Mouse (Mus musculus) macrophage (primary cell): ENCODE results near the gene Fcrls. TPM values are rescaled to one million over a fixed set of nuclear protein-coding genes. Genes with fewer than 3 reads are reported as not detected.

Experiments
- polyA plus RNA-seq: library from polyadenylated mRNA; stranded (reverse); fragments of 250-400 nt; gene quantifications from 3 replicates; pipeline ENCODE4 v1.2.4, GENCODE M21; 2018; ENCODE audit warnings: inconsistent platforms

The Fcrls gene
- polyA plus RNA-seq, 1 experiment from 2014 or later, result 116 TPM

Other genes with a start within 250 kb of the Fcrls start
- gene Kirrel, start 89.0 kb downstream of the Fcrls start, polyA plus RNA-seq, result 0.04 TPM in 1 of 3 replicates, not detected in the others
- 496 to 1,051 TPM (median 577 TPM) in 3 replicates for gene Cd5l, start 94.1 kb upstream of the Fcrls start, polyA plus RNA-seq
- gene Fcrl1, start 112.6 kb upstream of the Fcrls start, polyA plus RNA-seq, result 2.8 to 11.5 TPM (median 8.4 TPM) in 3 replicates
- 0.11 TPM in 1 of 3 replicates, not detected in the others for gene Fcrl5, start 172.0 kb upstream of the Fcrls start, polyA plus RNA-seq